In genomic region chr5:21348366-21348765, GRCm38 (mm10) we compare ENCODE assay signal across 16 mouse cellular contexts. TPM values are rescaled to one million over a fixed set of nuclear protein-coding genes. Genes with fewer than 3 reads are reported as not detected.
DNase-seq lines count a peak whose midpoint lies in the region; ATAC-seq lines count a peak whose summit lies in the region.
"Had no signal": no experiment of that assay in that cellular context is flagged by ENCODE, and none has a peak within 500 bp of the region (broad histone marks: within the 10 kb centered on the region; RNA-seq: fewer than 3 reads in every experiment).

No protein-coding gene starts in this region.

- DNase-seq in gastrocnemius, adult 18-20 months (ENCODE audit: low spot score): peak; percentile 61
- DNase-seq in gastrocnemius, postnatal 10 days: no peak
- peak; percentile 33 for DNase-seq in lung, postnatal 36 days
- DNase-seq in lung, postnatal 25 days (ENCODE audit: low spot score): no peak
- DNase-seq in adrenal gland, postnatal 10 days: peak; percentile 32
- peak; percentile 6 for DNase-seq in gonadal fat pad, adult 2 months (ENCODE audit: low read depth)
- no peak for DNase-seq in embryo, embryonic 9.5 days (ENCODE audit: extremely low spot score)
- DNase-seq: cerebellum, adult 9-10 months; kidney, adult 2 months; kidney, postnatal 25 days; lung, embryonic 14.5 days; midbrain, embryonic 14.5 days; thymus, adult 2 months had no signal

- ATAC-seq in erythroid progenitor cell, adult 5-6 weeks (replicated peaks; ENCODE audit: low FRiP score, poor library complexity, severe bottlenecking): no peak
- ATAC-seq: forebrain, embryonic 15.5 days; hindbrain, embryonic 16.5 days had no signal

RNA-seq across cellular contexts. Expression of gene Fgl2, which starts 24.1 kb away (rescaled TPM):
- total RNA-seq in gastrocnemius, adult 18-20 months (2021): 1 to 10 TPM; 4.0 to 4.8 TPM
- total RNA-seq in gastrocnemius, postnatal 10 days (2021): 1 to 10 TPM; 5.8 to 6.3 TPM
- total RNA-seq in adrenal gland, postnatal 10 days (2021): 1 to 10 TPM; 7.5 to 9.0 TPM
- polyA plus RNA-seq in gonadal fat pad, adult 2 months (2012; rRNA removed): 11.5 and 20.2 TPM in 2 replicates
- total RNA-seq in erythroid progenitor cell, adult 5-6 weeks (2015; ENCODE audit: low replicate concordance): 5.8 and 14.7 TPM in 2 replicates
- total RNA-seq in erythroid progenitor cell, adult 5-6 weeks (2017; ENCODE audit: low replicate concordance): 4.1 and 6.4 TPM in 2 replicates

Comparison
In these comparisons a context has a peak if more than half of its experiments do, and no peak if none do; other contexts are left out.
1. DNase-seq: peak in gastrocnemius, adult 18-20 months (single experiment), lung, postnatal 36 days (single experiment), adrenal gland, postnatal 10 days (single experiment) and gonadal fat pad, adult 2 months (single experiment); none in gastrocnemius, postnatal 10 days (single experiment), lung, postnatal 25 days (single experiment) and embryo, embryonic 9.5 days (single experiment).